Mouse (Mus musculus): ENCODE data around the gene Mex3b. TPM values are rescaled to one million over a fixed set of nuclear protein-coding genes. Genes with fewer than 3 reads are reported as not detected.
A peak's percentile ranks its signal among the peaks of the same experiment; 100 is the strongest.

Mex3b gene
- polyA plus RNA-seq (2014; fragmentation: Nextera tagmentation; extraction: Ambion mirVana): 35.0 and 36.1 TPM in 2 replicates

- H3K4me1 ChIP-seq (replicated peaks; ENCODE audit: control insufficient read depth, insufficient read depth, low read length): peaks cover 28% of the 10 kb centered on the region
- peaks cover 31% of the 10 kb centered on the region for H3K36me3 ChIP-seq (replicated peaks; ENCODE audit: control insufficient read depth, insufficient read depth)
- ATAC-seq (ENCODE audit: low FRiP score) (no peak), DNase-seq (ENCODE audit: low spot score) (peak; percentile 62)
- no peaks in the 10 kb centered on the region for H3K9me3 ChIP-seq (ENCODE audit: control insufficient read depth, low read length)
- H3K4me2 ChIP-seq (replicated peaks): peak within 1 kb of the TSS; percentile 94
- H3K27me3 ChIP-seq (ENCODE audit: control insufficient read depth, insufficient read depth, low read length): no peaks in the 10 kb centered on the region
- H3K9ac ChIP-seq: peak within 1 kb of the TSS; percentile 100
- WGBS: under 1% methylated on average over 83 of the region's 87 CpGs
- H3K27ac ChIP-seq: peak within 1 kb of the TSS; percentile 100
- H3K4me3 ChIP-seq (replicated peaks; ENCODE audit: low read length): peak within 1 kb of the TSS; percentile 97
Measured at GRCm38 (mm10) chr7:82867271-82868121, at the start of gene Mex3b. TSS of gene Mex3b (plus strand) at chr7:82867333.

DNA sequence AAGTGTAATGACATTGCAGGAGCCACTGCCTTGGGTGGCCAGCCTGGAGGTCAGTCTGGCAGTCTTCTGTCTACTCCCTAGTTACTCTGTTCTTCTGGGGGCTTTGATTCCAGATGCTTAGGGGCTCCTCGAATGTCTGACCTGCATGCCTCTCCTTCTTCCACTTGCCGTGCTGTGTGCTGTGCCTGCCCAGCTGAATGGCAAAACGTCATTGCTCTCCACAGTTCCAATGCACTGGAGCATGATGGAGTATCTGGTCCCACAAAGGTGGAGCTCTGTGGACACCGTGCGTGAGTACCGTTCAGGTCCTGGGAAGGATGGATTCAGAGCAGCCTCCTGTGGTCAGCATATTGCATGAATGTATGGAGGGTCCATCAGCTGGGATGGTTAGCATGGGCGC is 47.6 kb upstream of the Mex3b start:
- no peak overlapping the region for H3K4me2 ChIP-seq (replicated peaks)
- H3K9ac ChIP-seq: no peak overlapping the region
- ATAC-seq (ENCODE audit: low FRiP score): no peak
- DNase-seq (ENCODE audit: low spot score): no peak
- H3K4me3 ChIP-seq (replicated peaks; ENCODE audit: low read length): no peak overlapping the region
- H3K4me1 ChIP-seq (replicated peaks; ENCODE audit: control insufficient read depth, insufficient read depth, low read length): no peaks in the 10 kb centered on the region
- H3K9me3 ChIP-seq (ENCODE audit: control insufficient read depth, low read length): no peaks in the 10 kb centered on the region
- H3K27ac ChIP-seq: no peak overlapping the region
- WGBS: 94% methylated on average over 7 of the region's 7 CpGs
- no peaks in the 10 kb centered on the region for H3K27me3 ChIP-seq (ENCODE audit: control insufficient read depth, insufficient read depth, low read length)
- H3K36me3 ChIP-seq (replicated peaks; ENCODE audit: control insufficient read depth, insufficient read depth): no peaks in the 10 kb centered on the region

DNA sequence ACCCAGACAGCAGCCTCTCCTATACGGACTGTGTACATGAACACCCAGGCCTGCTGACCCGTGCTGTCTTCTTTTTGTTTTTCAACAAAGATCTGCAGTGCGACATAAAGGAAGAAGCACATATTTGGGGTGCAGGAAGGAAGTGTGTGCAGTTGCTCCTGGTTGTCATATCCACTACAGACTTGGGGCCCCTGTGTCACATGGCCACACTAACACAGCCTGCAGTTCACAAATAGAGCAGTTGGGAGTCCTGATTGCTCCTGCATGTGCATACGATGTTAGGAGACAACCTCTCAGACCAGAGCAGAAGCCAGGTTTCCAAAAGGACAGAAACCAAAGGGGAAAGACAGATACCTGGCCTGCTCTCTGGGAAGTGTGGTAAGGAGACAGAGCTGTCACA is 46.5 kb upstream of the Mex3b start:
- WGBS: 74% methylated on average over 4 of the region's 4 CpGs
- H3K4me1 ChIP-seq (replicated peaks; ENCODE audit: control insufficient read depth, insufficient read depth, low read length): no peaks in the 10 kb centered on the region
- no peaks in the 10 kb centered on the region for H3K27me3 ChIP-seq (ENCODE audit: control insufficient read depth, insufficient read depth, low read length)
- H3K27ac ChIP-seq: no peak overlapping the region
- no peak overlapping the region for H3K9ac ChIP-seq
- no peaks in the 10 kb centered on the region for H3K36me3 ChIP-seq (replicated peaks; ENCODE audit: control insufficient read depth, insufficient read depth)
- DNase-seq (ENCODE audit: low spot score) (no peak), ATAC-seq (ENCODE audit: low FRiP score) (no peak)
- H3K4me2 ChIP-seq (replicated peaks): no peak overlapping the region
- no peak overlapping the region for H3K4me3 ChIP-seq (replicated peaks; ENCODE audit: low read length)
- no peaks in the 10 kb centered on the region for H3K9me3 ChIP-seq (ENCODE audit: control insufficient read depth, low read length)

DNA sequence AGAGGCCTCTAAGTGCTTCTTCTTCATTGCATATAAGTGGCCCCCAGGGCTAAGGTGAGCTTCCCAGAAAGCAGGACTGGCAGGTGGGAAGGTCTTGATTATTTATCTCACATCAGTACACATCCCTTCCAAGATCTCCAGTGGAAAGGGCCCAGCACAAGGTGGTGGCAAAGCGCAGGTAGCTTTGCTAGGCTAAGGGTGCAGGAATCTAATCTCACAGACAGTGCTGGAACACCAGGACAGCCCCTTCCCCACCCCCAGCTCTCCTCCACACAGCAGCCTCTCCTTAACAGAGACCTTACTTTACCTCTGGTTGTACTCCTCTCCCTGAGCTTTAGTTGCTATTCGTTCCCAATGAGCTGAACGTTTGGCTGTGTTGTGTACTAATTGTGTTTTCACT is 45.6 kb upstream of the Mex3b start:
- ATAC-seq (ENCODE audit: low FRiP score) (no peak), DNase-seq (ENCODE audit: low spot score) (no peak)
- Histone ChIP-seq H3K9ac (no peak overlapping the region), H3K4me1 (replicated peaks; ENCODE audit: control insufficient read depth, insufficient read depth, low read length) (no peaks in the 10 kb centered on the region), H3K4me2 (replicated peaks) (no peak overlapping the region), H3K36me3 (replicated peaks; ENCODE audit: control insufficient read depth, insufficient read depth) (no peaks in the 10 kb centered on the region), H3K27ac (no peak overlapping the region), H3K4me3 (replicated peaks; ENCODE audit: low read length) (no peak overlapping the region), H3K27me3 (ENCODE audit: control insufficient read depth, insufficient read depth, low read length) (no peaks in the 10 kb centered on the region), H3K9me3 (ENCODE audit: control insufficient read depth, low read length) (no peaks in the 10 kb centered on the region)
- WGBS: 70% methylated on average over 3 of the region's 3 CpGs

DNA sequence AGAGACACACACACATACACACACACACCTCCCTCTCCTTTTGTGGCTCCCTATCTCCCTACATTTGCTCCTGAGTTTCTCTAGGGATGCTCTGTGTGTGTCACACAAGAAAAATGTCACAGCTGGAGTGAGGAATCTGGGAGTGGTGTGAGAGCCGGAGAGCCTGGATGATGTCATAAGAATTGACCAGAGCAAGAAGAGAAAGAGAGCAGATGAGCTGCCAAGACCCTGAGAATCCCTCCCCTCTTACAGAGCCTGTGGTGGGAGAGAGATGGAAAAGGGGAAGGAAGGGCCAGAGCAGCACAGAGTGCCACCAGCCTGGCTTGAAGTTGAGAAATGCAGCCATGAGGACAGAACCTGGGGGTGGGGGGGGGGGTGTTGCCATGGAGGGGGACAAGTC is 44.6 kb upstream of the Mex3b start:
- Histone ChIP-seq H3K4me1 (replicated peaks; ENCODE audit: control insufficient read depth, insufficient read depth, low read length) (no peaks in the 10 kb centered on the region), H3K27ac (no peak overlapping the region), H3K9ac (no peak overlapping the region), H3K27me3 (ENCODE audit: control insufficient read depth, insufficient read depth, low read length) (no peaks in the 10 kb centered on the region), H3K9me3 (ENCODE audit: control insufficient read depth, low read length) (no peaks in the 10 kb centered on the region), H3K4me2 (replicated peaks) (no peak overlapping the region), H3K4me3 (replicated peaks; ENCODE audit: low read length) (no peak overlapping the region), H3K36me3 (replicated peaks; ENCODE audit: control insufficient read depth, insufficient read depth) (no peaks in the 10 kb centered on the region)
- WGBS: 44% methylated on average over 1 of the region's 1 CpGs
- ATAC-seq (ENCODE audit: low FRiP score) (no peak), DNase-seq (ENCODE audit: low spot score) (no peak)

GRCm38 (mm10) chr7:82828193-82828592 is 38.9 kb upstream of the Mex3b start:
- Histone ChIP-seq H3K27ac (no peak overlapping the region), H3K4me3 (replicated peaks; ENCODE audit: low read length) (no peak overlapping the region), H3K9ac (no peak overlapping the region), H3K27me3 (ENCODE audit: control insufficient read depth, insufficient read depth, low read length) (no peaks in the 10 kb centered on the region), H3K4me1 (replicated peaks; ENCODE audit: control insufficient read depth, insufficient read depth, low read length) (no peaks in the 10 kb centered on the region), H3K36me3 (replicated peaks; ENCODE audit: control insufficient read depth, insufficient read depth) (no peaks in the 10 kb centered on the region), H3K9me3 (ENCODE audit: control insufficient read depth, low read length) (no peaks in the 10 kb centered on the region), H3K4me2 (replicated peaks) (no peak overlapping the region)
- DNase-seq (ENCODE audit: low spot score): no peak
- 71% methylated on average over 2 of the region's 2 CpGs for WGBS
- no peak for ATAC-seq (ENCODE audit: low FRiP score)

DNA sequence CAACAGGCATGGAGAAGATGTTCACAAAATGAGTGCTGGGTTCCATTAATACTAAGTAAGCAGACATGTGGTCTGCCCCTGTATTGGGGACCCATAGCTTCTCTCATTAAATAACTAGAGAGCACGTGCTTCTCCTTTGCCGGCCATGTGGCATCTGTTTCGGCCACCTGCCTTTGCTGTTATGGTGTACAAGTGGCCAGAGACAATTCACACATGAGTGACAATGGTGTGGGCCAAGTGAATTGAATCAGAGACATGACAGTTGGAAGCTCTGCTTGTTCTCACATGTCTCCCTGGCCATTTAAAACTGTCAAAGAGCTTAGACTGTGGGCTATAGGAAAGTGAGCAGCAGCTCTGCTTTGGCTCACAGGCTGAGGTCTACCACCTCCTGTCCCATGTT is 37.6 kb upstream of the Mex3b start:
- WGBS: 77% methylated on average over 3 of the region's 3 CpGs
- Histone ChIP-seq H3K4me3 (replicated peaks; ENCODE audit: low read length) (no peak overlapping the region), H3K27ac (no peak overlapping the region), H3K9me3 (ENCODE audit: control insufficient read depth, low read length) (no peaks in the 10 kb centered on the region), H3K27me3 (ENCODE audit: control insufficient read depth, insufficient read depth, low read length) (no peaks in the 10 kb centered on the region), H3K9ac (no peak overlapping the region), H3K36me3 (replicated peaks; ENCODE audit: control insufficient read depth, insufficient read depth) (no peaks in the 10 kb centered on the region), H3K4me1 (replicated peaks; ENCODE audit: control insufficient read depth, insufficient read depth, low read length) (no peaks in the 10 kb centered on the region), H3K4me2 (replicated peaks) (no peak overlapping the region)
- DNase-seq (ENCODE audit: low spot score) (no peak), ATAC-seq (ENCODE audit: low FRiP score) (no peak)

DNA sequence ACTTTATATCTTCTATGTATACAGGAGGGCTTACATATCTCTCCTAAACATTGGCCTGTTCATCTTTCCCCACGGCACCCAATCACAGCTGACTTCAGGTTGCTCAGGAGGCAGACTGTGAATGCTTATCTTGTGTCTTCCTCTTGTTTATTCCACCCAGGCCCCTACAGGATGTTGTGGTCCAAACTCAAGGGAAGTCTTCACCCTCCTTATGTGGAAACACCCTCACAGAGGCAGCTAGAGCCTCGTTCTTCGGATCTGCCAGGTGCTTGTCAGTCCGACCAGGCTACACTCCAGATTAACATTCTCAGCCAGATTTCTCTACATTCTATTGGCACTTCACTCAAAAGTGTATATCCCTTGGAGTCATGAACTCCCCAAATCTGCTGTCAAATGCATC is 32.7 kb upstream of the Mex3b start:
- no peak overlapping the region for H3K9ac ChIP-seq

DNA sequence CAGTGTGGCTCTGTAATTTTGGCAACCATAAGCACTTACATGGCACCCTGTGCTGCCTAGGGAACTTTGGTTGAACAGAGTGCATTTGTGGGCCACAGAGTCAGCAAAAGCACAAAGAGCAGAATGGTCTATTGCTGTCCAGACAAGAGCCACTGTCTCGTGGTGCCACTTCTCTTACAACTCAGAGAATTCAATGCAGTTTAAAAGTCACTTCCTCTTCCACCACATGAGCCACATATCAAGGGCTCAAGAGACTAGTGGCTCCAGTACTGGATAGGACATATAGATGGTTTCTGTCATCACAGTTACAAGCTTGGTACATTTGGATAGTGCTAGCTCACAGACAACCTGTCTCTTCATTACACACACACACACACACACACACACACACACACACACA is 28.7 kb upstream of the Mex3b start:
- Histone ChIP-seq H3K27ac (no peak overlapping the region), H3K9me3 (ENCODE audit: control insufficient read depth, low read length) (no peaks in the 10 kb centered on the region), H3K4me2 (replicated peaks) (no peak overlapping the region), H3K27me3 (ENCODE audit: control insufficient read depth, insufficient read depth, low read length) (no peaks in the 10 kb centered on the region), H3K9ac (no peak overlapping the region), H3K36me3 (replicated peaks; ENCODE audit: control insufficient read depth, insufficient read depth) (no peaks in the 10 kb centered on the region), H3K4me3 (replicated peaks; ENCODE audit: low read length) (no peak overlapping the region), H3K4me1 (replicated peaks; ENCODE audit: control insufficient read depth, insufficient read depth, low read length) (no peaks in the 10 kb centered on the region; the same call in 1 of the 2 replicates)
- ATAC-seq (ENCODE audit: low FRiP score): no peak
- WGBS: 48% methylated on average over 1 of the region's 1 CpGs
- DNase-seq (ENCODE audit: low spot score): no peak

More for the DNA sequence above, 32.7 kb upstream of the Mex3b start:
- no peaks in the 10 kb centered on the region for H3K36me3 ChIP-seq (replicated peaks; ENCODE audit: control insufficient read depth, insufficient read depth)
- ATAC-seq (ENCODE audit: low FRiP score) (no peak), DNase-seq (ENCODE audit: low spot score) (no peak)
- no peak overlapping the region for H3K4me3 ChIP-seq (replicated peaks; ENCODE audit: low read length)
- no peaks in the 10 kb centered on the region for H3K27me3 ChIP-seq (ENCODE audit: control insufficient read depth, insufficient read depth, low read length)
- no peaks in the 10 kb centered on the region for H3K9me3 ChIP-seq (ENCODE audit: control insufficient read depth, low read length)
- H3K4me1 ChIP-seq (replicated peaks; ENCODE audit: control insufficient read depth, insufficient read depth, low read length): no peaks in the 10 kb centered on the region; the same call in 1 of the 2 replicates
- WGBS: 93% methylated on average over 4 of the region's 4 CpGs
- no peak overlapping the region for H3K4me2 ChIP-seq (replicated peaks)
- H3K27ac ChIP-seq: no peak overlapping the region
